Mouse (Mus musculus) MEL (cell line): ENCODE measurements around the gene Melk.
A peak's percentile ranks its signal among the peaks of the same experiment; 100 is the strongest.

Experiments
- CTCF ChIP-seq, 3 experiments: IDR thresholded peaks in 2 of 3; conservative IDR thresholded peaks in 1 of 3; 2 replicates each; pipeline ENCODE4 v1.5.1; 2011 to 2012; ENCODE audit warnings: low read length in 3 of 3, low read depth in 2 of 3, mild to moderate bottlenecking in 2 of 3, improper control_type of control experiment in 1 of 3, inconsistent platforms in 1 of 3, mixed read lengths in 1 of 3, moderate library complexity in 1 of 3; ENCODE audit not compliant: control insufficient read depth in 1 of 3, insufficient read depth in 1 of 3, poor library complexity in 1 of 3, severe bottlenecking in 1 of 3
- EP300 ChIP-seq, 2 experiments: IDR thresholded peaks; 2 replicates each; pipeline ENCODE4 v1.6.1; 2011; ENCODE audit warnings: improper control_type of control experiment in 2 of 2, low read length in 2 of 2, low read depth in 1 of 2, mild to moderate bottlenecking in 1 of 2
- ETS1 ChIP-seq: IDR thresholded peaks from 2 replicates; pipeline ENCODE4 v1.6.1; 2012; ENCODE audit warnings: low read depth, mild to moderate bottlenecking, inconsistent platforms, low read length, improper control_type of control experiment, moderate library complexity
- GATA1 ChIP-seq: IDR thresholded peaks from 2 replicates; pipeline ENCODE4 v1.6.1; 2011; ENCODE audit warnings: low read depth, low read length, improper control_type of control experiment
- MAFK ChIP-seq: IDR thresholded peaks from 2 replicates; pipeline ENCODE4 v1.6.1; 2011; ENCODE audit warnings: low read depth, mild to moderate bottlenecking, low read length, improper control_type of control experiment, borderline replicate concordance
- MAZ ChIP-seq: IDR thresholded peaks from 2 replicates; pipeline ENCODE4 v1.6.1; 2012; ENCODE audit warnings: low read depth, mild to moderate bottlenecking, inconsistent platforms, low read length, improper control_type of control experiment
- NELFE ChIP-seq: IDR thresholded peaks from 2 replicates; pipeline ENCODE4 v1.6.1; 2011; ENCODE audit warnings: low read depth, low read length, improper control_type of control experiment
- POLR2A ChIP-seq, 2 experiments: IDR thresholded peaks; 2 replicates each; pipeline ENCODE4 v1.6.1; 2011 to 2012; ENCODE audit warnings: low read length in 2 of 2, mild to moderate bottlenecking in 2 of 2, control low read depth in 1 of 2, improper control_type of control experiment in 1 of 2, low read depth in 1 of 2, moderate library complexity in 1 of 2; ENCODE audit not compliant: control insufficient read depth in 1 of 2, insufficient read depth in 1 of 2, poor library complexity in 1 of 2
- POLR2AphosphoS2 ChIP-seq: IDR thresholded peaks from 2 replicates; pipeline ENCODE4 v1.6.1; 2011; ENCODE audit warnings: low read length, improper control_type of control experiment
- RAD21 ChIP-seq: IDR thresholded peaks from 2 replicates; pipeline ENCODE4 v1.6.1; 2011; ENCODE audit warnings: mild to moderate bottlenecking, low read depth, low read length, improper control_type of control experiment
- TCF12 ChIP-seq: IDR thresholded peaks from 2 replicates; pipeline ENCODE4 v1.6.1; 2014; ENCODE audit warnings: low read depth, mild to moderate bottlenecking, inconsistent platforms, low read length, improper control_type of control experiment, moderate library complexity
- USF1 ChIP-seq: IDR thresholded peaks from 2 replicates; pipeline ENCODE4 v1.6.1; 2014; ENCODE audit warnings: low read depth, mild to moderate bottlenecking, inconsistent platforms, low read length, improper control_type of control experiment, moderate library complexity
- ZC3H11A ChIP-seq: IDR thresholded peaks from 2 replicates; pipeline ENCODE4 v1.6.1; 2012; ENCODE audit warnings: low read depth, mild to moderate bottlenecking, inconsistent platforms, low read length, improper control_type of control experiment

GRCm38 (mm10) chr4:44402607-44403006 lies 101.9 kb downstream of the Melk start:
- TF ChIP-seq CTCF (IDR thresholded peaks at IDR 0.05 in 2 of 3, conservative IDR thresholded peaks at IDR 0.05 in 1 of 3; ENCODE audit: control insufficient read depth in 1 of 3, insufficient read depth in 1 of 3, low read depth in 2 of 3, low read length in 3 of 3, poor library complexity in 1 of 3, severe bottlenecking in 1 of 3), result peak; percentile 50 to 81 (median 80)
- no peak for TF ChIP-seq ETS1
- no peak for TF ChIP-seq TCF12
- no peak for TF ChIP-seq POLR2A (IDR thresholded peaks at IDR 0.05; ENCODE audit: control insufficient read depth in 1 of 2, insufficient read depth in 1 of 2, low read depth in 1 of 2, low read length in 2 of 2, poor library complexity in 1 of 2)
- TF ChIP-seq USF1, result no peak
- no peak for TF ChIP-seq NELFE
- no peak for TF ChIP-seq EP300 (IDR thresholded peaks at IDR 0.05; ENCODE audit: low read depth in 1 of 2, low read length in 2 of 2)
- no peak for TF ChIP-seq POLR2AphosphoS2
- TF ChIP-seq MAFK, result no peak
- TF ChIP-seq RAD21, result peak; percentile 42
- no peak for TF ChIP-seq GATA1
- no peak for TF ChIP-seq MAZ
- TF ChIP-seq ZC3H11A, result no peak
